Mouse (Mus musculus) limb, embryonic 15.5 days (tissue): Measurements from ENCODE around the gene Slc43a3. TPM values are rescaled to one million over a fixed set of nuclear protein-coding genes. Genes with fewer than 3 reads are reported as not detected.

Experiments
- ATAC-seq: fragments of 200-750 bp; cut with Nextera tagmentation; 2 replicates; pipeline ENCODE4 v1.8.0; 2017; ENCODE audit warnings: low read depth, moderate TSS enrichment; ENCODE audit not compliant: insufficient number of reproducible peaks, low FRiP score, low TSS enrichment
- H3K27ac ChIP-seq: fragments of 300-500 bp; sonication (generic); 2 replicates; pipeline ENCODE4 v1.5.1; 2015; ENCODE audit warnings: moderate library complexity, mild to moderate bottlenecking, inconsistent platforms
- H3K27me3 ChIP-seq: fragments of 300-500 bp; sonication (generic); 2 replicates; pipeline ENCODE4 v1.6.1; 2015; ENCODE audit warnings: inconsistent platforms
- H3K36me3 ChIP-seq: fragments of 300-500 bp; sonication (generic); 2 replicates; pipeline ENCODE4 v1.6.1; 2015; ENCODE audit warnings: inconsistent platforms
- H3K4me1 ChIP-seq: fragments of 300-500 bp; sonication (generic); 2 replicates; pipeline ENCODE4 v1.6.1; 2015; ENCODE audit warnings: inconsistent platforms
- H3K4me2 ChIP-seq: fragments of 300-500 bp; sonication (generic); 2 replicates; pipeline ENCODE4 v1.6.1; 2015; ENCODE audit warnings: mild to moderate bottlenecking, inconsistent platforms
- H3K4me3 ChIP-seq: fragments of 300-500 bp; sonication (generic); 2 replicates; pipeline ENCODE4 v1.5.1; 2015; ENCODE audit warnings: mild to moderate bottlenecking, inconsistent platforms
- H3K9ac ChIP-seq: fragments of 300-500 bp; sonication (generic); 2 replicates; pipeline ENCODE4 v1.6.1; 2015; ENCODE audit warnings: inconsistent platforms
- H3K9me3 ChIP-seq: fragments of 300-500 bp; sonication (generic); 2 replicates; pipeline ENCODE4 v1.6.1; 2016; ENCODE audit warnings: inconsistent platforms
- WGBS: fragments of 180-500 bp; shearing (Covaris S2); methylation state at CpG from one replicate; pipeline ENCODE4 v1.1.7; 2015; 5-methylcytosine and 5-hydroxymethylcytosine counted together
- polyA plus RNA-seq: library from polyadenylated mRNA; unstranded; fragments of >200 nt; fragmentation: Nextera tagmentation; extraction: Ambion mirVana; gene quantifications from 2 replicates; pipeline ENCODE4 v1.2.1, GENCODE M21; 2015

Slc43a3 gene
- polyA plus RNA-seq, 1 experiment from 2014 or later, result 32.4 TPM

- Histone ChIP-seq H3K27ac (no peak overlapping the region), H3K27me3 (no peaks in the 10 kb centered on the region), H3K4me3 (no peak overlapping the region), H3K4me2 (no peak overlapping the region), H3K4me1 (peaks cover 16% of the 10 kb centered on the region), H3K9me3 (no peaks in the 10 kb centered on the region), H3K9ac (no peak overlapping the region), H3K36me3 (peaks cover 8% of the 10 kb centered on the region; the same call in 1 of the 2 replicates)
- 94% methylated on average over 3 of the region's 3 CpGs for WGBS
- ATAC-seq, result no peak
These were observed 2.9 kb downstream of the Slc43a3 start for GRCm38 (mm10) chr2:84939306-84939705.

GRCm38 (mm10) chr2:84939711-84940110 is 3.3 kb downstream of the Slc43a3 start:
- WGBS, result 95% methylated on average over 6 of the region's 6 CpGs
- ATAC-seq, result no peak
- peaks cover 12% of the 10 kb centered on the region for H3K36me3 ChIP-seq
- H3K27ac ChIP-seq, result no peak overlapping the region
- no peak overlapping the region for H3K4me2 ChIP-seq
- H3K4me3 ChIP-seq, result no peak overlapping the region
- H3K9me3 ChIP-seq, result no peaks in the 10 kb centered on the region
- H3K27me3 ChIP-seq, result no peaks in the 10 kb centered on the region
- H3K4me1 ChIP-seq, result peaks cover 16% of the 10 kb centered on the region
- no peak overlapping the region for H3K9ac ChIP-seq

GRCm38 (mm10) chr2:84941332-84941731 is 5.0 kb downstream of the Slc43a3 start:
- Histone ChIP-seq H3K9ac (no peak overlapping the region), H3K27ac (no peak overlapping the region), H3K4me1 (peaks cover 16% of the 10 kb centered on the region), H3K27me3 (no peaks in the 10 kb centered on the region), H3K4me3 (no peak overlapping the region), H3K4me2 (no peak overlapping the region), H3K9me3 (no peaks in the 10 kb centered on the region), H3K36me3 (peaks cover 22% of the 10 kb centered on the region)
- ATAC-seq, result no peak
- 71% methylated on average over 2 of the region's 2 CpGs for WGBS

GRCm38 (mm10) chr2:84941795-84942194 is 5.4 kb downstream of the Slc43a3 start:
- peaks cover 26% of the 10 kb centered on the region for H3K36me3 ChIP-seq
- H3K4me2 ChIP-seq, result no peak overlapping the region
- ATAC-seq, result no peak
- no peak overlapping the region for H3K27ac ChIP-seq
- H3K27me3 ChIP-seq, result no peaks in the 10 kb centered on the region
- no peaks in the 10 kb centered on the region for H3K9me3 ChIP-seq
- peaks cover 13% of the 10 kb centered on the region for H3K4me1 ChIP-seq
- WGBS, result 93% methylated on average over 4 of the region's 4 CpGs
- no peak overlapping the region for H3K9ac ChIP-seq
- no peak overlapping the region for H3K4me3 ChIP-seq

- WGBS, result 88% methylated on average over 3 of the region's 3 CpGs
- Histone ChIP-seq H3K9me3 (no peaks in the 10 kb centered on the region), H3K36me3 (peaks cover 68% of the 10 kb centered on the region), H3K4me1 (no peaks in the 10 kb centered on the region), H3K4me3 (no peak overlapping the region), H3K4me2 (no peak overlapping the region), H3K27me3 (no peaks in the 10 kb centered on the region), H3K27ac (no peak overlapping the region), H3K9ac (no peak overlapping the region)
- no peak for ATAC-seq
These were observed 10.9 kb downstream of the Slc43a3 start for GRCm38 (mm10) chr2:84947154-84947771.

GRCm38 (mm10) chr2:84948252-84948651 is 11.9 kb downstream of the Slc43a3 start:
- no peaks in the 10 kb centered on the region for H3K9me3 ChIP-seq
- H3K27ac ChIP-seq, result no peak overlapping the region
- peaks cover 72% of the 10 kb centered on the region for H3K36me3 ChIP-seq
- H3K4me2 ChIP-seq, result no peak overlapping the region
- 89% methylated on average over 7 of the region's 7 CpGs for WGBS
- H3K9ac ChIP-seq, result no peak overlapping the region
- ATAC-seq, result no peak
- H3K4me1 ChIP-seq, result no peaks in the 10 kb centered on the region
- H3K4me3 ChIP-seq, result no peak overlapping the region
- H3K27me3 ChIP-seq, result no peaks in the 10 kb centered on the region

- peaks cover 76% of the 10 kb centered on the region for H3K36me3 ChIP-seq
These were observed 12.3 kb downstream of the Slc43a3 start for GRCm38 (mm10) chr2:84948721-84949120.

GRCm38 (mm10) chr2:84951027-84951426 is 14.6 kb downstream of the Slc43a3 start:
- 84% methylated on average over 8 of the region's 8 CpGs for WGBS
- no peak overlapping the region for H3K9ac ChIP-seq
- no peak for ATAC-seq
- no peaks in the 10 kb centered on the region for H3K9me3 ChIP-seq
- peaks cover 70% of the 10 kb centered on the region for H3K36me3 ChIP-seq
- H3K4me2 ChIP-seq, result no peak overlapping the region
- H3K4me1 ChIP-seq, result no peaks in the 10 kb centered on the region
- no peak overlapping the region for H3K27ac ChIP-seq
- no peak overlapping the region for H3K4me3 ChIP-seq
- H3K27me3 ChIP-seq, result no peaks in the 10 kb centered on the region

More at GRCm38 (mm10) chr2:84948721-84949120, 12.3 kb downstream of the Slc43a3 start:
- 84% methylated on average over 2 of the region's 2 CpGs for WGBS
- Histone ChIP-seq H3K4me2 (no peak overlapping the region), H3K4me1 (no peaks in the 10 kb centered on the region), H3K27me3 (no peaks in the 10 kb centered on the region), H3K9me3 (no peaks in the 10 kb centered on the region), H3K9ac (no peak overlapping the region), H3K4me3 (no peak overlapping the region), H3K27ac (no peak overlapping the region)
- no peak for ATAC-seq

GRCm38 (mm10) chr2:84952251-84952650 is 15.9 kb downstream of the Slc43a3 start:
- peaks cover 60% of the 10 kb centered on the region for H3K36me3 ChIP-seq
- H3K4me3 ChIP-seq, result no peak overlapping the region
- 77% methylated on average over 1 of the region's 1 CpGs for WGBS
- no peak overlapping the region for H3K4me2 ChIP-seq
- H3K27ac ChIP-seq, result no peak overlapping the region
- no peaks in the 10 kb centered on the region for H3K4me1 ChIP-seq
- H3K9me3 ChIP-seq, result no peaks in the 10 kb centered on the region
- H3K27me3 ChIP-seq, result no peaks in the 10 kb centered on the region
- no peak overlapping the region for H3K9ac ChIP-seq
- ATAC-seq, result no peak

GRCm38 (mm10) chr2:84952693-84953092 is 16.3 kb downstream of the Slc43a3 start:
- no peak overlapping the region for H3K4me3 ChIP-seq
- no peak for ATAC-seq
- no peak overlapping the region for H3K4me2 ChIP-seq
- 71% methylated on average over 4 of the region's 4 CpGs for WGBS
- no peaks in the 10 kb centered on the region for H3K4me1 ChIP-seq
- no peak overlapping the region for H3K27ac ChIP-seq
- no peak overlapping the region for H3K9ac ChIP-seq
- no peaks in the 10 kb centered on the region for H3K27me3 ChIP-seq
- no peaks in the 10 kb centered on the region for H3K9me3 ChIP-seq
- peaks cover 56% of the 10 kb centered on the region for H3K36me3 ChIP-seq

- Histone ChIP-seq H3K4me3 (no peak overlapping the region), H3K9me3 (no peaks in the 10 kb centered on the region), H3K4me1 (no peaks in the 10 kb centered on the region), H3K36me3 (peaks cover 40% of the 10 kb centered on the region), H3K27ac (no peak overlapping the region), H3K4me2 (no peak overlapping the region), H3K9ac (no peak overlapping the region), H3K27me3 (no peaks in the 10 kb centered on the region)
- 89% methylated on average over 9 of the region's 9 CpGs for WGBS
- no peak for ATAC-seq
These were observed 19.1 kb downstream of the Slc43a3 start for GRCm38 (mm10) chr2:84955435-84955834.

GRCm38 (mm10) chr2:84956274-84956673 is 19.9 kb downstream of the Slc43a3 start:
- no peak for ATAC-seq
- 64% methylated on average over 5 of the region's 5 CpGs for WGBS

More at GRCm38 (mm10) chr2:84956274-84956673, 19.9 kb downstream of the Slc43a3 start:
- Histone ChIP-seq H3K9me3 (no peaks in the 10 kb centered on the region), H3K27ac (no peak overlapping the region), H3K9ac (no peak overlapping the region), H3K27me3 (no peaks in the 10 kb centered on the region), H3K36me3 (peaks cover 33% of the 10 kb centered on the region), H3K4me3 (no peak overlapping the region), H3K4me1 (no peaks in the 10 kb centered on the region), H3K4me2 (no peak overlapping the region)
